Mouse (Mus musculus): ENCODE data around the gene Slc7a6os. TPM values are rescaled to one million over a fixed set of nuclear protein-coding genes. Genes with fewer than 3 reads are reported as not detected.
A peak's percentile ranks its signal among the peaks of the same experiment; 100 is the strongest.

Slc7a6os gene
- 36.3 and 37.2 TPM in 2 replicates for polyA plus RNA-seq (2015; fragmentation: Nextera tagmentation; extraction: Ambion mirVana)

GRCm38 (mm10) chr8:106210821-106211345, at the start of gene Slc7a6os, which contains the start of gene Prmt7:
TSS of gene Slc7a6os (minus strand) at chr8:106210935.
TSS of gene Prmt7 (plus strand) at chr8:106210936.
- under 1% methylated on average over 52 of the region's 52 CpGs for WGBS
- peak within 1 kb of the TSS; percentile 87 for H3K4me3 ChIP-seq (replicated peaks)
- peaks cover 60% of the 10 kb centered on the region for H3K36me3 ChIP-seq

GRCm38 (mm10) chr8:106259579-106260255, 49.0 kb upstream of the Slc7a6os start:
- Histone ChIP-seq H3K27me3 (no peaks in the 10 kb centered on the region), H3K4me1 (peaks cover 4% of the 10 kb centered on the region; the same call in 1 of the 2 replicates), H3K4me2 (no peak overlapping the region), H3K4me3 (replicated peaks) (no peak overlapping the region), H3K9me3 (replicated peaks) (no peaks in the 10 kb centered on the region), H3K36me3 (peaks cover 5% of the 10 kb centered on the region; the same call in 1 of the 2 replicates), H3K27ac (no peak overlapping the region), H3K9ac (no peak overlapping the region)
- no peak for ATAC-seq (replicated peaks; ENCODE audit: low FRiP score)
- WGBS, result 86% methylated on average over 10 of the region's 10 CpGs

More at GRCm38 (mm10) chr8:106210821-106211345, at the start of gene Slc7a6os, which contains the start of gene Prmt7:
- Histone ChIP-seq H3K27me3 (no peaks in the 10 kb centered on the region), H3K4me2 (peak within 1 kb of the TSS; percentile 61), H3K4me1 (peaks cover 14% of the 10 kb centered on the region), H3K27ac (peak within 1 kb of the TSS; percentile 97), H3K9me3 (replicated peaks) (no peaks in the 10 kb centered on the region), H3K9ac (peak within 1 kb of the TSS; percentile 88)
- peak; percentile 99 for ATAC-seq (replicated peaks; ENCODE audit: low FRiP score)

GRCm38 (mm10) chr8:106258169-106258568, 47.4 kb upstream of the Slc7a6os start:
- ATAC-seq (replicated peaks; ENCODE audit: low FRiP score), result no peak
- Histone ChIP-seq H3K27ac (no peak overlapping the region), H3K4me3 (replicated peaks) (no peak overlapping the region)

GRCm38 (mm10) chr8:106250186-106250585, 39.5 kb upstream of the Slc7a6os start:
- WGBS, result 76% methylated on average over 4 of the region's 4 CpGs
- Histone ChIP-seq H3K36me3 (peaks cover 84% of the 10 kb centered on the region), H3K4me3 (replicated peaks) (no peak overlapping the region), H3K9ac (no peak overlapping the region), H3K4me1 (no peaks in the 10 kb centered on the region), H3K27ac (no peak overlapping the region), H3K27me3 (no peaks in the 10 kb centered on the region), H3K4me2 (no peak overlapping the region), H3K9me3 (replicated peaks) (no peaks in the 10 kb centered on the region)
- no peak for ATAC-seq (replicated peaks; ENCODE audit: low FRiP score)

More at GRCm38 (mm10) chr8:106258169-106258568, 47.4 kb upstream of the Slc7a6os start:
- Histone ChIP-seq H3K9me3 (replicated peaks) (no peaks in the 10 kb centered on the region), H3K27me3 (no peaks in the 10 kb centered on the region), H3K9ac (no peak overlapping the region), H3K4me2 (no peak overlapping the region), H3K36me3 (peaks cover 12% of the 10 kb centered on the region), H3K4me1 (peaks cover 4% of the 10 kb centered on the region; the same call in 1 of the 2 replicates)
- 37% methylated on average over 1 of the region's 1 CpGs for whole genome bisulfite sequencing

GRCm38 (mm10) chr8:106237106-106237505, 26.4 kb upstream of the Slc7a6os start:
- H3K36me3 ChIP-seq, result peaks cover 82% of the 10 kb centered on the region
- H3K4me2 ChIP-seq, result no peak overlapping the region
- WGBS, result 86% methylated on average over 5 of the region's 5 CpGs
- H3K27me3 ChIP-seq, result no peaks in the 10 kb centered on the region
- no peak overlapping the region for H3K9ac ChIP-seq
- no peaks in the 10 kb centered on the region for H3K9me3 ChIP-seq (replicated peaks)
- H3K4me3 ChIP-seq (replicated peaks), result no peak overlapping the region
- ATAC-seq (replicated peaks; ENCODE audit: low FRiP score), result no peak
- H3K4me1 ChIP-seq, result no peaks in the 10 kb centered on the region
- H3K27ac ChIP-seq, result no peak overlapping the region

GRCm38 (mm10) chr8:106234567-106235261, 24.0 kb upstream of the Slc7a6os start:
- Histone ChIP-seq H3K9me3 (replicated peaks) (no peaks in the 10 kb centered on the region), H3K27ac (no peak overlapping the region), H3K4me3 (replicated peaks) (no peak overlapping the region), H3K4me2 (no peak overlapping the region), H3K9ac (no peak overlapping the region), H3K27me3 (no peaks in the 10 kb centered on the region), H3K4me1 (no peaks in the 10 kb centered on the region), H3K36me3 (peaks cover 82% of the 10 kb centered on the region)
- ATAC-seq (replicated peaks; ENCODE audit: low FRiP score), result no peak
- WGBS, result 86% methylated on average over 17 of the region's 17 CpGs

- ATAC-seq (replicated peaks; ENCODE audit: low FRiP score), result no peak
- Histone ChIP-seq H3K9me3 (replicated peaks) (no peaks in the 10 kb centered on the region), H3K4me3 (replicated peaks) (no peak overlapping the region), H3K36me3 (peaks cover 83% of the 10 kb centered on the region), H3K9ac (no peak overlapping the region), H3K27me3 (no peaks in the 10 kb centered on the region), H3K4me1 (no peaks in the 10 kb centered on the region), H3K27ac (no peak overlapping the region), H3K4me2 (no peak overlapping the region)
- 58% methylated on average over 3 of the region's 3 CpGs for WGBS
These were observed 22.0 kb upstream of the Slc7a6os start for GRCm38 (mm10) chr8:106232751-106233150.

GRCm38 (mm10) chr8:106231536-106231935, 20.8 kb upstream of the Slc7a6os start:
- no peak overlapping the region for H3K27ac ChIP-seq
- no peaks in the 10 kb centered on the region for H3K4me1 ChIP-seq
- 50% methylated on average over 7 of the region's 7 CpGs for WGBS
- H3K36me3 ChIP-seq, result peaks cover 83% of the 10 kb centered on the region
- no peak overlapping the region for H3K4me2 ChIP-seq
- H3K9ac ChIP-seq, result no peak overlapping the region
- no peaks in the 10 kb centered on the region for H3K27me3 ChIP-seq
- H3K9me3 ChIP-seq (replicated peaks), result no peaks in the 10 kb centered on the region
- H3K4me3 ChIP-seq (replicated peaks), result no peak overlapping the region
- ATAC-seq (replicated peaks; ENCODE audit: low FRiP score), result no peak

- H3K4me2 ChIP-seq, result no peak overlapping the region
- 46% methylated on average over 9 of the region's 9 CpGs for WGBS
- H3K27me3 ChIP-seq, result no peaks in the 10 kb centered on the region
- no peaks in the 10 kb centered on the region for H3K9me3 ChIP-seq (replicated peaks)
- H3K27ac ChIP-seq, result no peak overlapping the region
- H3K4me3 ChIP-seq (replicated peaks), result no peak overlapping the region
- no peak overlapping the region for H3K9ac ChIP-seq
- no peaks in the 10 kb centered on the region for H3K4me1 ChIP-seq
- peaks cover 86% of the 10 kb centered on the region for H3K36me3 ChIP-seq
- no peak for ATAC-seq (replicated peaks; ENCODE audit: low FRiP score)
These were observed 15.9 kb upstream of the Slc7a6os start for GRCm38 (mm10) chr8:106226589-106226988.

- Histone ChIP-seq H3K4me1 (no peaks in the 10 kb centered on the region), H3K36me3 (peaks cover 94% of the 10 kb centered on the region), H3K27ac (no peak overlapping the region), H3K27me3 (no peaks in the 10 kb centered on the region), H3K9me3 (replicated peaks) (no peaks in the 10 kb centered on the region), H3K4me3 (replicated peaks) (no peak overlapping the region), H3K4me2 (no peak overlapping the region), H3K9ac (no peak overlapping the region)
- no peak for ATAC-seq (replicated peaks; ENCODE audit: low FRiP score)
- WGBS, result 94% methylated on average over 3 of the region's 3 CpGs
These were observed 8.9 kb upstream of the Slc7a6os start for GRCm38 (mm10) chr8:106219620-106220019.

GRCm38 (mm10) chr8:106213959-106214358, 3.2 kb upstream of the Slc7a6os start:
- Histone ChIP-seq H3K4me1 (peaks cover 14% of the 10 kb centered on the region), H3K9ac (no peak overlapping the region), H3K27ac (no peak overlapping the region), H3K36me3 (peaks cover 63% of the 10 kb centered on the region), H3K4me3 (replicated peaks) (no peak overlapping the region), H3K9me3 (replicated peaks) (no peaks in the 10 kb centered on the region), H3K4me2 (no peak overlapping the region), H3K27me3 (no peaks in the 10 kb centered on the region)
- WGBS, result 88% methylated on average over 3 of the region's 3 CpGs
- no peak for ATAC-seq (replicated peaks; ENCODE audit: low FRiP score)

- Histone ChIP-seq H3K9me3 (replicated peaks) (no peaks in the 10 kb centered on the region), H3K27ac (peak overlapping the region; percentile 97), H3K9ac (peak overlapping the region; percentile 88), H3K27me3 (no peaks in the 10 kb centered on the region), H3K36me3 (peaks cover 62% of the 10 kb centered on the region), H3K4me2 (peak overlapping the region; percentile 61), H3K4me1 (peaks cover 14% of the 10 kb centered on the region), H3K4me3 (replicated peaks) (peak overlapping the region; percentile 87)
- WGBS, result 3% methylated on average over 13 of the region's 13 CpGs
- no peak for ATAC-seq (replicated peaks; ENCODE audit: low FRiP score)
These were observed 686 bp upstream of the Slc7a6os start for GRCm38 (mm10) chr8:106211421-106211820.
